Mouse (Mus musculus) MEL-GATA-1-ER (cell line): Measurements from ENCODE around the gene Leng8.

ENCODE experiments used
- DNase-seq: peaks from one replicate; pipeline ENCODE4 v3.0.0-alpha.2; 2012; ENCODE audit warnings: low read depth; ENCODE audit errors: extremely low read depth

Gene Leng8

GRCm38 (mm10) chr7:4136771-4137531 lies at the start of gene Leng8:
Leng8 (plus strand) TSS chr7:4137039.
- DNase-seq, result peak; percentile 92

GRCm38 (mm10) chr7:4087238-4087895 lies 49.5 kb upstream of the Leng8 start:
- no peak for DNase-seq

- no peak for DNase-seq
Observed at GRCm38 (mm10) chr7:4087896-4088480, 48.9 kb upstream of the Leng8 start.

- no peak for DNase-seq
Observed at GRCm38 (mm10) chr7:4088679-4089078, 48.2 kb upstream of the Leng8 start.

GRCm38 (mm10) chr7:4091170-4091569 lies 45.7 kb upstream of the Leng8 start:
- DNase-seq, result no peak

- DNase-seq, result no peak
Observed at GRCm38 (mm10) chr7:4098301-4098700, 38.5 kb upstream of the Leng8 start.

GRCm38 (mm10) chr7:4098832-4099231 lies 38.0 kb upstream of the Leng8 start:
- no peak for DNase-seq

- DNase-seq, result no peak
Observed at GRCm38 (mm10) chr7:4101144-4101543, 35.7 kb upstream of the Leng8 start.

- no peak for DNase-seq
Observed at GRCm38 (mm10) chr7:4103411-4103810, 33.4 kb upstream of the Leng8 start.

GRCm38 (mm10) chr7:4111766-4112165 lies 25.1 kb upstream of the Leng8 start:
- no peak for DNase-seq

GRCm38 (mm10) chr7:4117050-4117814 lies 19.6 kb upstream of the Leng8 start:
- no peak for DNase-seq

- no peak for DNase-seq
Observed at GRCm38 (mm10) chr7:4119344-4119902, 17.4 kb upstream of the Leng8 start, which contains the start of gene Ttyh1. Ttyh1 (plus strand) TSS chr7:4119408.

- DNase-seq, result no peak
Observed at GRCm38 (mm10) chr7:4119976-4120921, 16.6 kb upstream of the Leng8 start.

- DNase-seq, result no peak
Observed at GRCm38 (mm10) chr7:4122076-4122768, 14.6 kb upstream of the Leng8 start.

- no peak for DNase-seq
Observed at GRCm38 (mm10) chr7:4122783-4123182, 14.1 kb upstream of the Leng8 start.

GRCm38 (mm10) chr7:4123732-4124131 lies 13.1 kb upstream of the Leng8 start:
- DNase-seq, result no peak

GRCm38 (mm10) chr7:4124315-4124759 lies 12.5 kb upstream of the Leng8 start:
- no peak for DNase-seq

GRCm38 (mm10) chr7:4124856-4125255 lies 12.0 kb upstream of the Leng8 start:
- DNase-seq, result no peak

- DNase-seq, result no peak
Observed at GRCm38 (mm10) chr7:4125306-4125705, 11.5 kb upstream of the Leng8 start.
